Mouse (Mus musculus) MEL (cell line): ENCODE results near the gene Smad6.

Experiments used
- CTCF ChIP-seq, 3 experiments: IDR thresholded peaks in 2 of 3; conservative IDR thresholded peaks in 1 of 3; 2 replicates each; pipeline ENCODE4 v1.5.1; 2011 to 2012; ENCODE audit warnings: low read length in 3 of 3, low read depth in 2 of 3, mild to moderate bottlenecking in 2 of 3, improper control_type of control experiment in 1 of 3, inconsistent platforms in 1 of 3, mixed read lengths in 1 of 3, moderate library complexity in 1 of 3; ENCODE audit not compliant: control insufficient read depth in 1 of 3, insufficient read depth in 1 of 3, poor library complexity in 1 of 3, severe bottlenecking in 1 of 3
- ETS1 ChIP-seq: IDR thresholded peaks from 2 replicates; pipeline ENCODE4 v1.6.1; 2012; ENCODE audit warnings: low read depth, mild to moderate bottlenecking, inconsistent platforms, low read length, improper control_type of control experiment, moderate library complexity
- HCFC1 ChIP-seq: IDR thresholded peaks from 2 replicates; pipeline ENCODE4 v1.6.1; 2012; ENCODE audit warnings: low read depth, mild to moderate bottlenecking, inconsistent platforms, low read length, improper control_type of control experiment, moderate library complexity
- MYC ChIP-seq: IDR thresholded peaks from 2 replicates; pipeline ENCODE4 v1.6.1; 2011; ENCODE audit warnings: low read depth, mild to moderate bottlenecking, low read length, improper control_type of control experiment, moderate library complexity
- NRF1 ChIP-seq: IDR thresholded peaks from 2 replicates; pipeline ENCODE4 v1.6.1; 2014; ENCODE audit warnings: low read depth, mild to moderate bottlenecking, inconsistent platforms, low read length, improper control_type of control experiment, moderate library complexity; ENCODE audit not compliant: poor library complexity, insufficient read depth, severe bottlenecking
- POLR2A ChIP-seq, 2 experiments: IDR thresholded peaks; 2 replicates each; pipeline ENCODE4 v1.6.1; 2011 to 2012; ENCODE audit warnings: low read length in 2 of 2, mild to moderate bottlenecking in 2 of 2, control low read depth in 1 of 2, improper control_type of control experiment in 1 of 2, low read depth in 1 of 2, moderate library complexity in 1 of 2; ENCODE audit not compliant: control insufficient read depth in 1 of 2, insufficient read depth in 1 of 2, poor library complexity in 1 of 2
- POLR2AphosphoS2 ChIP-seq: IDR thresholded peaks from 2 replicates; pipeline ENCODE4 v1.6.1; 2011; ENCODE audit warnings: low read length, improper control_type of control experiment
- SIN3A ChIP-seq: IDR thresholded peaks from 2 replicates; pipeline ENCODE4 v1.6.1; 2012; ENCODE audit warnings: low read length, improper control_type of control experiment, inconsistent platforms
- USF1 ChIP-seq: IDR thresholded peaks from 2 replicates; pipeline ENCODE4 v1.6.1; 2014; ENCODE audit warnings: low read depth, mild to moderate bottlenecking, inconsistent platforms, low read length, improper control_type of control experiment, moderate library complexity
- ZMIZ1 ChIP-seq: IDR thresholded peaks from 2 replicates; pipeline ENCODE4 v1.6.1; 2012; ENCODE audit warnings: low read depth, mild to moderate bottlenecking, inconsistent platforms, low read length, improper control_type of control experiment, moderate library complexity
- ZNF384 ChIP-seq: IDR thresholded peaks from 2 replicates; pipeline ENCODE4 v1.6.1; 2012; ENCODE audit warnings: low read depth, mild to moderate bottlenecking, inconsistent platforms, low read length, improper control_type of control experiment

- TF ChIP-seq POLR2A (IDR thresholded peaks at IDR 0.05; ENCODE audit: control insufficient read depth in 1 of 2, insufficient read depth in 1 of 2, low read depth in 1 of 2, low read length in 2 of 2, poor library complexity in 1 of 2) (no peak), ZNF384 (no peak), USF1 (no peak), CTCF (IDR thresholded peaks at IDR 0.05 in 2 of 3, conservative IDR thresholded peaks at IDR 0.05 in 1 of 3; ENCODE audit: control insufficient read depth in 1 of 3, insufficient read depth in 1 of 3, low read depth in 2 of 3, low read length in 3 of 3, poor library complexity in 1 of 3, severe bottlenecking in 1 of 3) (no peak), NRF1 (no peak), MYC (no peak), ETS1 (no peak), ZMIZ1 (no peak), SIN3A (no peak), HCFC1 (no peak), POLR2AphosphoS2 (no peak)
Observed at GRCm38 (mm10) chr9:63933068-63933467, 88.8 kb downstream of the Smad6 start.
